Mouse (Mus musculus): ENCODE data around the gene Slco2a1. TPM values are rescaled to one million over a fixed set of nuclear protein-coding genes. Genes with fewer than 3 reads are reported as not detected.
A peak's percentile ranks its signal among the peaks of the same experiment; 100 is the strongest.
"Not testable (repeated sequence)": the region's sequence is repeated elsewhere in the genome, so short reads cannot be mapped to it uniquely, and the experiment has no call there.

Gene Slco2a1
- total and polyA plus RNA-seq, 3 experiments, result 2.2 to 6.9 (median 3.9) TPM

DNA sequence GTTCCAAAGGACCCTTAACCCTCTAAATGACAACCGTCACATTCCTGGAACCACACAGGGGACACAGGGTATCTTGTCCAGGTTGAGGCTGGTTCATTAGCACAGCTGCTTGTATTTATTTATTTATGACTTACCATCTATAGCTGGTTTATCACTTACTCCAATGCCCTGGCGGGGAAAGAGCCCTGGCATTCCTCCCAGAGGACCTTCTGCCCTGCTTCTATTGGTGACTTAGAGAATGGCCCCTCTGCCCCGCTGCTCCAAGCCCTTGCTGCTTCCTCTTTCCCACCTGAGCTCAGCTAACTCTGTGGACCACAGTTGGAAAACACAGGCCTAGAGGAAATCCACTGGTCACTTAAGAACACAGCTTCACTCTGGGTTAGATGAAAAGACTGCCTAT is 94.9 kb downstream of the Slco2a1 start:
- DNase-seq, result no peak

DNA sequence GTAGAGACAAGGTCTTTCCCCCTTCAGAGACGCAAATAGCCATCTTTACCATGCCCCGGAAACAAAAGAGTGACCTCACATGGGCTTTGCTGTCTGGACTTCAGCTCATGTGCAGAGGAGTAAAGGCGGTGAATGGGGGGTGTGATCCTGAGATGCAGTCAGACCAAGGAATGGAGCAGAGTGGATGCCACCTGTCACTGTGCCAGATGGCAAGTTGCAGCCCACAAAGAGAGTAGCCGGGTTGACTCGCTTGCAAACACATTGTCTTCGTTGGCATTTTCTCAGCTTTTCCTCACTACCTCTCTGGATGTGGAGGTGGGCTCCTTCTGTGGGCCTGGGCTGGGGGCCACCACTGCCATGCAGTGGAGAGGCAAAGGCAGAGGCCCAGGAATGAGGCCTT is 98.2 kb downstream of the Slco2a1 start:
- no peak for DNase-seq

DNA sequence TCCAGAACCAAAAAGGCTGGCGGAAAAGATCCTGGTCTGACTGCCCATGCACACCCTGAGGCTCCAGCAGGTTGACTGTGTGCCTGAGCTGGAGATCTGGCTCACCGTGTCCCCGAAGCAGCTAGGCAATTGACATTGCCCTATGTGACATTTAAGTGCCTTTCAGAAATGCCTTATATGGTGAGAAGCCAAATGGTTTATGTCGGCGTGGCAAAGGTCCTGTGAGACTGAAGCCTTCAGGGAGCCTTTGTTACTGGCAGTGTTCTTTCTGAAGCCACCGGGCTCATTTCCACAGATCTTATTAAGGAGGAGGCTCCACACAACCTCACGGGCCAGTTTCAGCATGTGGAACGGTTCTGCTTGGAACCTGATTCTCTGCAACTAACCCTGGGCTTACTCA is 98.8 kb downstream of the Slco2a1 start:
- no peak for DNase-seq

DNA sequence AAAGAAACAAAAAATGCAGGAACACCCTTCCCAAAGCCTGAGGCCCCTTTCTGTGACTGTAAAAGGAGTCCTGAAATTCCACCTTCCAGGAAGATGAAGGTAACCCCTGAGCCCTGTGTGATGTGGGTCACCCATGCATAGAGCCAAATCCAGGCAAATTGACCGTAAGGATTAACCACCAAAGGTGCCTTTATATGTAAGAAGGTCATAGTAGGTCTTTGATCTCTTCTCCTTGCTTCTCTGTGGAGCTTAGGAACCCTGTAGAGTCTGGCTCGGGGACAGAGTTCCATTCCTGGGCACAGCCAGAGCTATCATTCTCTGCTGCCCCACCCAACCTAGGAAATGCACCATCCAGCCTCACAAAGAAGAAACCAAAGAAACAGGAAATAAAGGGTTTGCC is 100.1 kb downstream of the Slco2a1 start:
- peak; percentile 0 for DNase-seq

DNA sequence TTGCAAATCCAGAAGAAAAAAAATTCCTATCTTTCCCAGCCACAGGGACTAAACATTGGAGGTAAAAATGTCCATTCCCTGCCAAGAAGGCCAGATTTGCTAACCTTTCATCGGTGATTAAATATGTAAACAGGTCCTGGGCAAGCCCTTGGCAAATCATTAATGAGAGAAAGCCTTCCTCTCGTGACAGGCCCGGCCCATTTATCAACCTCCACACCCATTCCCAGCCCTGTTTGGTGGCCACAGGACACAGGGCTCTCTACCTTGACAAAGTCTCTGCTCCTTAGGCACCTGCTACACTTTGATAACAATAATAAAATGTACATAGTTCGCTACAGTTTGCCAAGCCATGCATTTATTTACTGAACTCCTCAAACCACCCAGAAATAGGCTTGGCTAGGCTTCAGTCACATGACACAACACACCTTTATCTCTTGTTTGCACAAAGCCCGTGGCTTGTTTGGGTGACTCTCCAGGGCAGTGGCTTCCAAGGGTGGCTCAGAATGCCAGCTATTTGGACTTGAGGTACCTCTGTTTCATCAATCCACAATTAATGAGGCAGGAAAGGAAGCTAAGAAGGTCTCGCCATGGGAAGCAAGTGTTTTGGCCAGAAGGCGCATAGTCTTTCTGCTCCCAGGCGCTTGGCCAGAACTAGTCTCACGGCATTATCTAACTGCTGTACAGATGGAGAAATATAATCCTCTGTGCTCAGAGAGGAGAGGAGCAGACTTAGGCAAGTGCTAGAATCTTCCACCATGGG is 101.8 kb downstream of the Slco2a1 start:
- no peak for DNase-seq

DNA sequence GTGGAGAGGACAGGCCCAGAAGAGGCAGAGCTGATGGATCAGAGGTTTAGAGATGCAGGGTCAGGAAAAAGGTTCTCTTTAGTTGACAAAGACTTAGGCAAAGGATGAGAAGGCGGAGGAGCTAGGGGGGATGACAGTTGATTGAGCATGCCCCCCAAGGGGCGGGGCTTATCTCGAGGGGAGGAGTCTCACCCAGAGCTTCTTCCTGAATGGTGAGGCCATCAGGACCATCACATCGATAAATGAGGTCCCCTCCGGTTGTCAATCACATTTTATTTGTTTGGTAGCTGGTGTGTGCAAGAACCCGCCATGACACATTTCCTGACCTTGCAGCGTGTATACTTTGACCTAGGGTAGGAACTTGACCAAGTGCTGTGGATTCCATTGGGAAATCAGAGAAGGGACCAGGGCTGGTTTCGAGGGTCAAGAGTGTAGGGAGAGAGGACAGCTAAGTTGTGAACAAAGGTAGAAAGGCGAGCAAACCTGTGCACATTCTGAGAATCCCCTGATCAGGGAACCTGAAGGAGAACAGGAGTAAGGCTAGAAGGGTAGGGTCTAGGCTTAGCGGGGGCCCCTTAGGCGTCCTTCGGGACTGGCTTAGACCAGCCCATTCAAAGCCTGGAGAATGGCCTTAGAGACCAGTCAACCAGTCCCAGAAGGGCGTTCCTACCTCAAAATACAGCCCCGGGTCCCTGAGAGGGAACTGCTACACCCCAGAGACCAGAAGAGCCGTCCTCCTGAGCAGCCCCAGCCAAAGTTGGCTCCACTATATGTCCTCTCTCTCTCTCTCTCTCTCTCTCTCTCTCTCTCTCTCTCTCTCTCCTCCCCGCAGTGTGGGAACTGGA is 102.7 kb downstream of the Slco2a1 start:
- no peak for DNase-seq

DNA sequence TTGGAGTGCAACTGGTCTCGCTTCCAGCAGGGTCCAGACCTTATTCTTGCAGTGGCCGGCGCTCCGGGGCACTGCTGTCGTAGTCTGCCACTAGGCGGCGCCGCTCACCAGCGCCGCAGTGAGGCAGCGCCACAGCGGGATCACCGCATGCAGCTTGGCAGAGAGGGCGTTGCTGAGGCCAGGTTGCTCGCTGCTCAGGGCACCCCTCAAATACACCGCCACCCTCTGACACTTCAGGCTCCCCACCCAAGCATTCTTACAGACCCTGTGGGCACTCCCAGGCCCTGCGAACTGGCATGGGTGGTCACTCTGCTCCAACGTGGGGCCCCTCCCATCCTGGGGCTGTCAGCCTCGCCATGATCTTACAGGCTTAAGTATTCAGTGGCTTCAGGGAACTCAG is 103.7 kb downstream of the Slco2a1 start:
- DNase-seq, result peak; percentile 80

DNA sequence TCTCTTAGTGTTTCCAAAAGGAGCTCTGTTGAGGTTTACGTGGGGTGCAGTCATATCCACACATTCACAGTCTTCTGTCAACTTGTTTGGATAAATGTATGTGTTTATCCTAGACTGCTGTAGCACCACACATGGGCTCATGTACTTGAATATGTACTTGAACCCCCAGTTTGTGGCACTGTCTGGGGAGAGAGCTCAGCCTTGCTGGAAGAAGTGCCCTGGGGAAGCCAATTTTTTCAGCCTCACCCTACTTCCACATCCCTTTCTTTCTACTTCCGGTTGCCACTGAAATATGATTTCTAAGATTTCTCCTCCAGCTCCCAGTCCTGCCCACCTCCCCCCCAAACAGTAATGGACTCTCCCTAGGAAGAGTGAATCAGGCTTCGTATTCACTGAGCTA is 105.2 kb downstream of the Slco2a1 start:
- DNase-seq, result no peak

DNA sequence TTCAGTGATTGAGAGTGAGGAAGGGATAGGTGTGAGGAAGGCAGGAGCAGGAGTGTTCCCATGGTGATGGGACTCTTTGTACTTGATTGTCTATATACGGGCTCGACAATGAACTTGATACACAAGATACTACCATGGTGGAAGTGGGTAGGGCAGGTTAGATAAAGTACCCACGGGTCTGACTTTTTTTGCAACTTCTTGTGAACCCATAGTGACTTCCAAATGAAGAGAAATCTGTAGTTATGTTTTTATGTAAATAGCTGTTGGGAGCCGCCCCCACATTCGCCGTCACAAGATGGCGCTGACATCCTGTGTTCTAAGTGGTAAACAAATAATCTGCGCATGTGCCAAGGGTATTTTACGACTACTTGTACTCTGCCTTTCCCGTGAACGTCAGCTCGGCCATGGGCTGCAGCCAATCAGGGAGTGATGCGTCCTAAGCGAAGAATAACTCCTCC is 119.9 kb downstream of the Slco2a1 start:
- DNase-seq, result not testable (repeated sequence)

DNA sequence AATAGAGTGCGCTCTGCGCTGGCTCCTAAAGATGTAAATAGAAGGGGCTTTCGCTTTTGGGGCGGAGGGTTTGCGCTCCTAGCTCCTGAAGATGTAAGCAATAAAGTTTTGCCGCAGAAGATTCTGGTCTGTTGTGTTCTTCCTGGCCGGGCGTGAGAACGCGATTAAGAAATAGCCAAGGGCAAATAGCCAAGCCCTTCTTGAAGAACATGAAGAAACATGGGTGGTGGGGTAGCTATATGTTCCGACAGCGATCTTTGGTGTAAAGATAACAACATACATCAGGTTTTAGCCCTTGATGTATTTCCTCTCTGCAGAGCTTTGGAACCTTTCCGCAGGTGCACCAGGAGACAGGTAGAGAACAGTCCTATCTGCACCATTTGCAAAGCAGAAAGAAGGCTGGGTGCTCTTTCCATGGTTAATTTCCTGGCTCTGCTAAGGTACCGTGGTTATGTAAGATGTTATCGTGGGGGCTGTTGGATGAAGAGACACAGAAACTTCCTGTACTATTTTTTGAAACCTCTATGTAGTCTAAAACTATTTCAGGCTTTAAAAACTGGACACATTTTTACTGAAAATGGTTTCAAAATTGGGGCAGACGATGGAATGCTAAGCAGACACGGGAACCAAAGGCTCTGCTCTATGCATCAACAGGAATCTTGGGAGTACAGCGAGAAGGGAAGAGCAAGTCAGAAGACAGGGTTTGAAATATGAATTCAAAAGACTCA is 120.6 kb downstream of the Slco2a1 start:
- DNase-seq, result no peak

DNA sequence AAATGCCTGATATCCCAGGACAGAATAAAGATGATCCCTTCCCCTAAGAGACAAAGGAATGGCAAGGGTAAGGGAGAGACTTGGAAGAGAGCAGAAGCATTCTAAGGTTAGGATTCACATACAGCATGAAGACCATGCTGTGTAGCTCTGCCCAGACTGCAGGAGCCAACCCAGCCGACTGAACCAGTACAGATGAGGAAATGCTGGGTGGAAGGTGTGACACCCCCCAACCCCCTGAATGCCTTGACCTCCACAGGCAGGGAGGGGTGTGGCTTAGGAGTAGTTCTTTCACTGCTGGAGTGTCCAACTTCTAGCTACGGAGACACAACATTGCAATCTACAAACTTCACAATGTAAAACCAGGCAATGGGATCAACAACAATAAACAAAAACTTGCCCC is 121.4 kb downstream of the Slco2a1 start:
- DNase-seq, result no peak

DNA sequence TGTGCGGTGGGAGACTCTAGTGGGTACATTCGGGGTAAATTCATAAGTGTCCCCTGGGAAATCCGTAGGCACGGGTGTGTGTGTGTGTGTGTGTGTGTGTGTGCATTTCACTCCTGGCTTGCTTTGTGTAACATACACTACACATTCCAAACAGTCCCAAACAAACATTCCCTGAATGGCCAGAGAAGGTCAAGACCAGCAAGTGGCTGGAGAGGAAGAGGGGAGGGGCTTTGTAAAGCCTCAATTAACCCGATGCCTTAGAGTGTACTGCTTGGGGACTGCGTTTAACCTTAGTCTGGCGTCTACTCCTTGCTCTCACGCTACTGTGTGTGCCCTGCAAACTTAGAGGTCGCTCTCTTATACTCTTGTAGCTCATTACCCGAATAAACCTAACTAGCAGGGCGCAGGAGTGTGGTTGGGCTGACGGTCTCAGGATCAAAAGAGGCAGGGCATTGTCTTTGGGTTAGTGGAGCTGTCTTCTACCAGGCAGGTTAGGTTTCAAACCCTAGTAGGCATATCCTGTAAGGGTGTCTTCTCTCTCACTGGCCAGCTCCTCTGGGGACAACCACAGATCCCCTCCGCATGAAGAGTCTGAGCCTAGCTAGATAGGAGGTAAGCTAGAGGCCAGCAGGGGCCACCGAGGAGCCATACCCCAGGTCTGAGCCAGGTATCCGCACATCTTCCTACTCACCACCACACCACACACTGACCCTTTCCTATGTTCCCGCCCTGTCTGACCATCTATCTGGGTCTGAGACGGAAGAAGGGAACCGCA is 122.4 kb downstream of the Slco2a1 start:
- no peak for DNase-seq

DNA sequence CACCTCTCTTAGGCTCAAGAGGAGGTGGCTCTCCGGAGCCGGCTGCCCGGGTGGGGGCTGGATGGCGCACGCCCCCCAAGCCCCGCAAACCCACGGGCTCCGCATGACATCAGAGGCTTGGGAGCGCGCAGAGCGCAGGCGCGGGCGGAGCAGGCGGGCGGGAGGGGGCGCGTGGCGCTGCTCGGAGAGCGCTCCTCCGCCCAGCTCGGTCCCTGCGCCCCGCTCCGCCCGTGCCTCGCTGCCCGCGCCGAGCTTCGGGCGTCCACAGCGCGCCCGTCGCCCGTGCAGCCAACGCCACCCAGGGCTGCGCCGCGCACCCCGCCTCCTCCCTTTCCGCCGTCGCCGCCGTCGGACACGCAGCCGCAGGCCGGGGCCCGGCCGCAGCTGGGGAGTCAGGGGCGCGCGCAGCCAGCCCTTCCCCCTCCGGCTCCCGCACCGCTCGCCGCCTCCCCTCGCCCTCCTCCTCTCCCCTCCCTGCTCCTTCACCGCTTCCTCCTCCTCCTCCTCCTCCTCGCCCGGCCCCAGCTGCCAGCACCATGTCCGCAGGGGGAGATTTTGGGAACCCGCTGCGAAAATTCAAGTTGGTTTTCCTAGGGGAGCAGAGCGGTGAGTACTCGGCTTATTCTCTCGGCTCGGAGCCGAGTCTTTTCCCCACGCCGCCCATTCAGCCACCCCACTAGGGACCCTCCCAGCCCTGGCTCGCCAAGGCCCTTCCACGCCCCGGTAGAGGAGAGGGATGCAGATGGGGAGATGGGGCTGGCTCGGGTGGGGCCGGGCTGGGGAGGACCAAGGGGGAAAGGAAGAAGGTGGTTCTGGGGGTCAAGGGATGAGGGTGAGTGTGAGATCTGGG is 123.3 kb downstream of the Slco2a1 start, which contains the start of gene Rab6b:
Gene Rab6b (plus strand): TSS at position 167 of the 850 bp plus-strand sequence.
- DNase-seq, result peak; percentile 69

DNA sequence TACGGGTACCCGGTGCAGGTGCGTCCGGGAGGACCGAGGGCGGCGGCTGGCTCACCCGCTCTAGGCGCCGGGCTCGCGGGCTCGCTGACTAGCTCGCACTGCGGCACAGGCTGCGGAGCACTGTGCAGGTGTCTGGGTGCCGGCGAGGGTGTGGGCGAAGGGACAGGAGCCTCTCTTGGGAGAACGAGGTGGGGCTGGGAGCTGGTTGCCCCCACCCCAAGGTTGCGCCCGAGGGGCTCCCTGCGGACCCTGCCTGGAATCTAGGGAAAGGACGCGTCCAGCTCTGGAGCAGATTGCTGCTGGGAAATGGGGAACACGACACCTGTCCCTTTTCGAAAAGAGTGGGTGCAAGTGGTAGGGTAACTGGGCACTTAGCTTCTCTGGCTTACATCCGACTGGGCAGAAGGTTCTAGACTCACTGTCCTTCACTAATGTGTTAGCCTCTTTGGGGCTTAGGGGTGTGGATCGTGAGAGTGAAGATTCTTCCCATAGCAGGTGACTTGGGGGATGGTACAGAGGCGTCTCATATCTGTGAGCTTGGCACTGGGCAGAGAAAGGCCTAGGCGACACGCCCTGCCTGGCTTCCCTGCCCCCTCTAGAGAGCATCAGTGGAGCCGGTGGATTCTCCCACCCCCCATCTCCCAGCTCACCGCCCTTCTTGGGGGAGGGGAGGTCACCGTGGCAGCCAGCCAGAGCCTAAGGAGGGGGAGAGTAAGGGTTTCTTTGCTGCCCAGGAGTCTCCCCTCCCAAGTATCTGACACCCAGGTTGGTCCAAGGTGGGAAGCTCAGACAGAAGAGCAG is 124.2 kb downstream of the Slco2a1 start:
- DNase-seq, result no peak

DNA sequence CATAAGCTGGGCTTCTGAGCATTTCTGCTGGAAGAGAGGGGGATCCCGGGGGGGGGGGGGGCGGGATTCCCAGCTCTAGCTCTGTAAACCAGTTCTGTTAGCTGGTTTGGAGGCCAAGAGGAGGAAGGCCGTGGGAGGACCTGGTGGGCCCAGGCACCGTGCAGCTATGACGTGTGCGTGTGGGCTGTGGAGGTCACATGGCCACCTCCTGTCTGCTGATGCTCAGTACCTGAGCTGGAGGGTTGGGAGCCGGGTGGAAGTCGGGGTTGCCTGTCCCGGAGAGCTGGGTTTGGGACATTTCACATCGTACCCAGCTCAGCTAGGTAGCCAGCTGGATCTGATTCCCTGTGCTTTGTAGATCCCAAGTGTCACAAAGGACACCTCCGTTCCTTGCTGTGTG is 124.8 kb downstream of the Slco2a1 start:
- no peak for DNase-seq

DNA sequence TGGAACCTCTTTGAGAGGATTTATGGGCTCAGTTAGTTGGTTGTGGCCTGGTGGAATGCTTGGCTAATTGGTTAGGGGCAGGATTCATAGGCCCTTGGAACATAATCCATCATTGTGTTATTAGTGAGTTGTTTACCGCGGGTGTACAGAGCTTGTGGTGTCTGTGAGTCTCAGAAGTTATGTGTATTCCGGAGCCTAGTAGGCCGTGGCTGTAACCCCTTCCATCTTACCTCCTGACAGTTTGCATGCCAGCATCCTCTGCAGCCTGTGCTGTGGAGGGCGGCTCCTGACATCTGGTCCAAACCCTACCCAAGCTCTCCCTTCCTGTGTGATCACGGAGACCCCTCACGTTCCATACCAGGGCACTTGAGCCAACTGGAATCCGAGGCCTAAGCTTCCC is 125.8 kb downstream of the Slco2a1 start:
- no peak for DNase-seq

DNA sequence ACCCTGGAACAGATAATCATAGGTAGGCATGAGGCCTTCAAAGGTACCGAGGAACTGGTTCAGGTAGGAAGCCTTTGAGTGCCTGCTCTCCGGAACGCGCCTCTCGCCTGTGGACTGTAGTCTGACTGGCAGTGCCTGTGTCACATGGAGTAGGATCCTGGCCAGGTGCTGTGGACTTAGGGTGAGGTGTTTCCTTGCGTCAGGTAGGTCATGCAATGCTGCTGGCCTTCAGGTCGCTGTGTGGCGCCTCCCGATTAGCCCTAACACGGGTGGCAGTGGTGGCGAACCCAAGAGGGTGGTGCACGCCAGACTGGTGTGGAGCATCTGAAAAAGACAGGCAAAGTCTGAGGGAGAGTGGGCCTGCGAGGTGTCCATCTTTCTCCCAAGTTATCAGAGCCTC is 126.4 kb downstream of the Slco2a1 start:
- no peak for DNase-seq

DNA sequence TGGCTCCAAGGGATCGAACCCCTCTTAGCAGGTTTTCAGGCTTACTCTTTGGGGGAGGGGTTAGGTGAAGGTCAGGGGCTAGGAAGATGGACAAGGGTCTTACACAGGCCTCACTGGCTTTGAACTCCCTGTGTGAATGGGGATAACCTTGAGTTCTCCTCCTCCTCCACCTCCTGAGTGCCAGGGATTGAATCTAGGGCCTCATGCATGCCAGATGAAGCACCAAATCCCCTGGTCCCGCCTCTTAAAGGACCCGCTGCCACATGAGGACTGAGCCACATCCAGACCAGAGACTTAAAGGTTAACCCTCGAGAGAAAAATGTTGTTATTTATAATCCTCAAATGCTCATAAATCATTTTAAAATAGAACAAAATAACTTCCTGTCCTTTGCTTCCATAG is 128.4 kb downstream of the Slco2a1 start:
- no peak for DNase-seq

DNA sequence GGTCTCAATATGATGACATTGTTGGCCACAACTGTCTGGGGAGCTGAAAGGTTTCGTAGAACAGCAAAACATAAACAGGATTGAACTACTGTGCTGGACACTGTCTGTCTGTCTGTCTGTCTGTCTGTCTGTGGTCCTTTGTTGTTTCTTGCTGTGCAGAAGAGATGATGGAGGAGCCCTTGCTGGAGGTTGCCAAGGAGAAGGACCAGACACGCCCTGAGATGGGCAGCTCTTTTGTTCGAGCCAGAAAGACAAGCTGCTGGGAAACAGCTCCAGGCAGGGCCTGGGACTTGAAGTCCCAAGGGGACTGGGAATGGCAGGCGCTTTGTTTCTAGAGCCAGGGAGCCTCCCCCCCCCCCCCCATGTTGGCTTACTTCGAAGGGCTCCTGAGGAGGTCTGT is 129.0 kb downstream of the Slco2a1 start:
- no peak for DNase-seq

DNA sequence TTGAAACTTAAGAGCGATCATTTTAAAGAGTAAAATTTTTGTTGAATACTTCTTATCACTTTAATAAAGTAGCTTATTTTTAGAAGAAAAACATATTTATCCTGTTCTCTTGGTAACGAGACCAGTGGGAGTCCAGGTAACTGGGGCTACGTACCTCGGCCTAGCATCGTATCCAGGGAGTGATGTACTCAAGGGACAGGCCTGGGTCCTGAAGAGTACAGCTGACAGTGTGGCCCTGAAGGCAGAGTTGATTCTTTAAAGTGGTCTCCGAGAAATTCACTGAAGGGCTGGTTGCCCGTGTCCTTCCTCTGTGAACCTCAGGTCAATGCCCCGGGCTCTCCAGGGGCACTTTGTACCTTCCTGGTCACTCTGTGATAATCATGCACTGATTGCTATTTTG is 129.4 kb downstream of the Slco2a1 start:
- DNase-seq, result no peak
